Mouse (Mus musculus): ENCODE results near the gene Gm28230.

DNA sequence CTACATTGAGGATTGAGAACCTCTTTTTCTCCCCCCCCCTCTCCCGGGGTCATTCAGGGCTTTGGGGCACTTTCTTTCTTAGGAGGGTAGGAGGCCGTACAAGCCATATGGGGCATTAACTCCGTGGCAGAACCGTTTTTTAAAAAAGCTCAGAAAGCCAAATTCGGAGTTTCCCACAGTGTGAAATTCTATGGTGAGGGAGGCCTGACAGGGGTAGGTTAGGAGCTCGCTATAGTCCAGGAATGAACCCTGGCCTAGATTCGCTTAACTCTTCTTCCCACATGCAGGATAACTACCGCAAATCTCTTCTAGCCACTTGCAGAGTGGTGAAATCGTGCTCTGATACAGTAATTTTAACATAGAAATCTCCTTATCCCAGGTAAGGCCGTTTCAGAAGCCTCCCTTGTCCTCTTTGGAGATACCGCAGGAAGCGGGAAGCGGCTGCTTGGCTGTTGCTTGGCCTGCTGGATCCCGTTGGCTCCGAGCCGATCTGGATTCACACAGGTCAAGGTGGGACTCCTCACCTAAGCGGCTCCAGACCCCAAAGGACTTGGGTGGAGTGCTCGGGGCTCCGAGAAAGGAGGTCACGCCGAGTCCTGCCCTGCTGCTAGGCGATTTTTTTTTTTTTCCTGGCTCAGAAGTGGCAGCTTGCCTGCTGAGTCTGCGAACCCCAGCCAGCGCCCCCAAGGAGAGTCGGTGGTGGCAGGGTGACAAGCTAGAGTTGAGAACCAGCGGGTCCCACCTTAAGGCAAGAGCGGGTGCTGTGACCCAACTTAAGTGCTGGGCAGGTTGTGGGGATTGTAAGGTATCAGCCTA lies 8.7 kb downstream of the Gm28230 start:
- no peak for TF ChIP-seq CTCF (IDR thresholded peaks at IDR 0.05; ENCODE audit: insufficient read depth, low read length)
- TF ChIP-seq POLR2A (IDR thresholded peaks at IDR 0.05; ENCODE audit: borderline replicate concordance, extremely low read depth, low read depth, low read length), result no peak

All from lung, adult 2 months (tissue).